9 mouse cellular contexts compared by ENCODE assay signal in genomic region chr17:57988420-57988819, GRCm38 (mm10).
DNase-seq lines count a peak whose midpoint lies in the region; ATAC-seq and TF ChIP-seq lines count a peak whose summit lies in the region.
"Had no signal": no experiment of that assay in that cellular context is flagged by ENCODE, and none has a peak within 500 bp of the region (broad histone marks: within the 10 kb centered on the region; RNA-seq: fewer than 3 reads in every experiment).

No protein-coding gene starts in this region.

- DNase-seq in adrenal gland, adult (ENCODE audit: inconsistent age in 2 of 2, low spot score in 1 of 2): peak; percentile 18 to 67
- DNase-seq in adrenal gland, postnatal 4 days (ENCODE audit: low spot score in 2 of 2): no peak
- DNase-seq in left cerebral cortex, postnatal 14 days (ENCODE audit: low spot score in 2 of 2): peak; percentile 4 to 6
- DNase-seq in left cerebral cortex, postnatal 10 days (ENCODE audit: extremely low spot score in 1 of 2, low spot score in 2 of 2): no peak
- peak; percentile 69 for DNase-seq in 416B (ENCODE audit: low read depth)
- DNase-seq in brain, embryonic 14.5 days (ENCODE audit: low read depth): peak; percentile 36
- no peak for DNase-seq in ovary, adult 18-20 months (ENCODE audit: low spot score)
- DNase-seq: spleen, adult 18-20 months had no signal

- TF ChIP-seq POLR2A in brain, embryonic 14.5 days (IDR thresholded peaks at IDR 0.05; ENCODE audit: borderline replicate concordance, extremely low read depth, insufficient read depth, insufficient read length, poor library complexity, severe bottlenecking): no peak

- TF ChIP-seq CTCF in brain, embryonic 14.5 days (IDR thresholded peaks at IDR 0.05; ENCODE audit: borderline replicate concordance, extremely low read depth, insufficient read depth, insufficient read length): peak; percentile 21; the same call in 1 of the 2 replicates

- intact Hi-C loops in left cerebral cortex, postnatal 14 days (cut with DNase I): no loop called here
- intact Hi-C loops in left cerebral cortex, postnatal 10 days (cut with DNase I): no loop called here

- ATAC-seq in cerebellum, adult (ENCODE audit: insufficient number of reproducible peaks, low FRiP score, low TSS enrichment): no peak

Comparison
In these comparisons a context has a peak if more than half of its experiments do, and no peak if none do; other contexts are left out.
1. DNase-seq: peak in adrenal gland, adult (2 of 2), left cerebral cortex, postnatal 14 days (2 of 2), 416B (single experiment) and brain, embryonic 14.5 days (single experiment); none in adrenal gland, postnatal 4 days (0 of 2), left cerebral cortex, postnatal 10 days (0 of 2) and ovary, adult 18-20 months (single experiment).